Mouse (Mus musculus) neural tube, embryonic 11.5 days (tissue): ENCODE results near the gene BC147527. TPM values are rescaled to one million over a fixed set of nuclear protein-coding genes. Genes with fewer than 3 reads are reported as not detected.
"Not testable (repeated sequence)": the region's sequence is repeated elsewhere in the genome, so short reads cannot be mapped to it uniquely, and the experiment has no call there.

Experiments
- ATAC-seq: fragments of 200-750 bp; cut with Nextera tagmentation; 2 replicates; pipeline ENCODE4 v1.8.0; 2017; ENCODE audit warnings: moderate number of reproducible peaks, mild to moderate bottlenecking, moderate TSS enrichment, moderate library complexity; ENCODE audit not compliant: insufficient read depth, low FRiP score, low TSS enrichment
- DNase-seq: peaks from one replicate; pipeline ENCODE4 v3.0.0-alpha.2; 2015; ENCODE audit warnings: low spot score
- H3K27ac ChIP-seq: fragments of 300-500 bp; sonication (generic); 2 replicates; pipeline ENCODE4 v1.5.1; 2014; ENCODE audit warnings: low read depth, mild to moderate bottlenecking, low read length
- H3K27me3 ChIP-seq: fragments of 300-500 bp; sonication (generic); 2 replicates; pipeline ENCODE4 v1.6.1; 2014; ENCODE audit warnings: mild to moderate bottlenecking, low read length, mixed read lengths; ENCODE audit not compliant: control insufficient read depth, insufficient read depth
- H3K36me3 ChIP-seq: fragments of 300-500 bp; sonication (generic); 2 replicates; pipeline ENCODE4 v1.6.1; 2014; ENCODE audit warnings: mild to moderate bottlenecking, low read length, moderate library complexity, mixed read lengths; ENCODE audit not compliant: control insufficient read depth, insufficient read depth
- H3K4me1 ChIP-seq: fragments of 300-500 bp; sonication (generic); 2 replicates; pipeline ENCODE4 v1.6.1; 2014; ENCODE audit warnings: low read length, mixed read lengths; ENCODE audit not compliant: control insufficient read depth, insufficient read depth
- H3K4me2 ChIP-seq: fragments of 300-500 bp; sonication (generic); 2 replicates; pipeline ENCODE4 v1.6.1; 2014; ENCODE audit warnings: low read depth, mild to moderate bottlenecking, moderate library complexity
- H3K4me3 ChIP-seq: fragments of 300-500 bp; sonication (generic); 2 replicates; pipeline ENCODE4 v1.5.1; 2014; ENCODE audit warnings: low read depth, low read length
- H3K9ac ChIP-seq: fragments of 300-500 bp; sonication (generic); 2 replicates; pipeline ENCODE4 v1.6.1; 2014; ENCODE audit warnings: mild to moderate bottlenecking, low read length
- H3K9me3 ChIP-seq: fragments of 300-500 bp; sonication (generic); 2 replicates; pipeline ENCODE4 v1.6.1; 2016; ENCODE audit warnings: low read length; ENCODE audit not compliant: control insufficient read depth
- WGBS: fragments of 180-500 bp; shearing (Covaris S2); extraction: QIAGEN DNeasy Blood & Tissue Kit; methylation state at CpG from one replicate; pipeline ENCODE4 v1.1.7; 2014; 5-methylcytosine and 5-hydroxymethylcytosine counted together
- polyA plus RNA-seq: library from polyadenylated mRNA; unstranded; fragments of >200 nt; fragmentation: Nextera tagmentation; extraction: Ambion mirVana; gene quantifications from 2 replicates; pipeline ENCODE4 v1.2.1, GENCODE M21; 2014

The BC147527 gene
- not detected in 2 replicates for polyA plus RNA-seq

GRCm38 (mm10) chr13:120299991-120300442 is at the start of gene BC147527:
Gene BC147527 (plus strand): TSS chr13:120300392.
- H3K36me3 ChIP-seq = no peaks in the 10 kb centered on the region
- 61% methylated on average over 2 of the region's 2 CpGs for WGBS
- ATAC-seq = no peak
- no peaks in the 10 kb centered on the region for H3K9me3 ChIP-seq
- no peak within 1 kb of the TSS for H3K4me2 ChIP-seq
- H3K27ac ChIP-seq = no peak within 1 kb of the TSS
- H3K4me1 ChIP-seq = no peaks in the 10 kb centered on the region
- DNase-seq = no peak
- no peaks in the 10 kb centered on the region for H3K27me3 ChIP-seq
- H3K4me3 ChIP-seq = no peak within 1 kb of the TSS
- H3K9ac ChIP-seq = no peak within 1 kb of the TSS

- 93% methylated on average over 2 of the region's 3 CpGs for WGBS
Measured at GRCm38 (mm10) chr13:120251208-120251924, 48.8 kb upstream of the BC147527 start.

GRCm38 (mm10) chr13:120258817-120259658 is 41.2 kb upstream of the BC147527 start:
- not testable (repeated sequence) for H3K4me2 ChIP-seq, H3K27ac ChIP-seq, ATAC-seq, H3K4me1 ChIP-seq, H3K27me3 ChIP-seq, H3K9me3 ChIP-seq, H3K36me3 ChIP-seq, DNase-seq, H3K9ac ChIP-seq, H3K4me3 ChIP-seq
- WGBS = 87% methylated on average over 3 of the region's 3 CpGs

More at GRCm38 (mm10) chr13:120251208-120251924, 48.8 kb upstream of the BC147527 start:
- not testable (repeated sequence) for H3K36me3 ChIP-seq, H3K4me2 ChIP-seq, DNase-seq, H3K4me3 ChIP-seq, H3K9me3 ChIP-seq, H3K27ac ChIP-seq, H3K4me1 ChIP-seq, ATAC-seq, H3K27me3 ChIP-seq, H3K9ac ChIP-seq

- 76% methylated on average over 3 of the region's 3 CpGs for WGBS
- H3K27ac ChIP-seq = not testable (repeated sequence)
Measured at GRCm38 (mm10) chr13:120259718-120260117, 40.5 kb upstream of the BC147527 start.

GRCm38 (mm10) chr13:120262870-120263269 is 37.3 kb upstream of the BC147527 start, which contains the start of gene AF067061:
Gene AF067061 (plus strand): TSS chr13:120263114.
- H3K36me3 ChIP-seq, H3K9ac ChIP-seq, H3K9me3 ChIP-seq, H3K27me3 ChIP-seq, H3K4me3 ChIP-seq, ATAC-seq, H3K27ac ChIP-seq, H3K4me2 ChIP-seq, DNase-seq, H3K4me1 ChIP-seq: not testable (repeated sequence)
- 88% methylated on average over 2 of the region's 2 CpGs for WGBS

More at GRCm38 (mm10) chr13:120259718-120260117, 40.5 kb upstream of the BC147527 start:
- not testable (repeated sequence) for H3K36me3 ChIP-seq, H3K9me3 ChIP-seq, H3K27me3 ChIP-seq, DNase-seq, H3K4me2 ChIP-seq, H3K4me1 ChIP-seq, ATAC-seq, H3K9ac ChIP-seq, H3K4me3 ChIP-seq

GRCm38 (mm10) chr13:120277837-120278236 is 22.4 kb upstream of the BC147527 start:
- DNase-seq, H3K4me1 ChIP-seq, H3K36me3 ChIP-seq, H3K9ac ChIP-seq, H3K4me2 ChIP-seq, H3K4me3 ChIP-seq, H3K27ac ChIP-seq, H3K9me3 ChIP-seq, ATAC-seq, H3K27me3 ChIP-seq: not testable (repeated sequence)
- WGBS = 27% methylated on average over 2 of the region's 2 CpGs

GRCm38 (mm10) chr13:120278784-120279183 is 21.4 kb upstream of the BC147527 start:
- Histone ChIP-seq H3K27me3 (no peaks in the 10 kb centered on the region), H3K4me2 (no peak overlapping the region), H3K36me3 (no peaks in the 10 kb centered on the region), H3K4me1 (no peaks in the 10 kb centered on the region), H3K9me3 (no peaks in the 10 kb centered on the region), H3K4me3 (no peak overlapping the region), H3K27ac (no peak overlapping the region), H3K9ac (no peak overlapping the region)
- WGBS = 91% methylated on average over 9 of the region's 9 CpGs
- DNase-seq = no peak
- ATAC-seq = no peak

- no peaks in the 10 kb centered on the region for H3K4me1 ChIP-seq
- ATAC-seq (no peak), DNase-seq (no peak)
- no peaks in the 10 kb centered on the region for H3K9me3 ChIP-seq
- no peaks in the 10 kb centered on the region for H3K27me3 ChIP-seq
- H3K9ac ChIP-seq = no peak overlapping the region
- no peaks in the 10 kb centered on the region for H3K36me3 ChIP-seq
- no peak overlapping the region for H3K27ac ChIP-seq
- H3K4me3 ChIP-seq = no peak overlapping the region
- 71% methylated on average over 1 of the region's 1 CpGs for WGBS
- H3K4me2 ChIP-seq = no peak overlapping the region
Measured at GRCm38 (mm10) chr13:120299324-120299894, 783 bp upstream of the BC147527 start.
